Comparison of ENCODE assay signal across 28 mouse cellular contexts in the genomic region with DNA sequence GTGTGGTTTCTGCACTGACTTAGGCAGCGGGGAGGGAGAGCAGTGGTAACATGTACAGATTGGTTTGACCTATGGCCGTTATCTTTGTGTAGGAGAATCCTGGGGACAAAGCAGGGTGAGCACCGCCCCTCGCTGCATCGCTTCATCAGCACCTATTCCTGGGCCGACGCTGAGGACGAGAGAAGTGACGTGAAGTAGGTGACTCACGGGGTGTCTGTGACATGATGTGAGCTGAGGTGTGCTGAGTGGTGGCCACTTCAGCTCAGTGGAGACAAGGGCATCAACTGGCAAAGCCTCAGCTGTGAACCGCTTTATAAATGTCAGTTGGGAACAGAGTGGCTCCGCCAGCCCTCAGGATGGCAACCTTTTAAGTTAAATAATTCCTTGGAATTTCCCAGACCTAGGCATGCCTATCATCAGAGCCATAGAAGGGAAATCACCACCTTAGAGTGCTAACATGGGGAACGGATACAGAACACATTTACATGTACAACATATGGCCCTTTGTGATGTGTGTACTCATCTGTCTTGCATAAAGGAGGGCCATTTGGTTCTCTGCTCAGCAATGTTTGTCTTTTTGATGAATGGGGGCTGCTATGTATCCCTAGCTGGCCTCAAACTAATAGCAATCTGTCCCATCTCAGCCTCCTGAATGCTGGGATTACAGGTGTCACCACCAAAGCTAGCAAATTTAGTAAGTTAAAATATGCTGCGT. TPM values are rescaled to one million over a fixed set of nuclear protein-coding genes. Genes with fewer than 3 reads are reported as not detected.
DNase-seq lines count a peak whose midpoint lies in the region; ATAC-seq lines count a peak whose summit lies in the region.
"Had no signal": no experiment of that assay in that cellular context is flagged by ENCODE, and none has a peak within 500 bp of the region (broad histone marks: within the 10 kb centered on the region; RNA-seq: fewer than 3 reads in every experiment).

No protein-coding gene starts in this region.

- H3K9me3 ChIP-seq in heart, embryonic 11.5 days (replicated peaks; ENCODE audit: control insufficient read depth, low read length), result no peaks in the 10 kb centered on the region
- H3K9me3 ChIP-seq in megakaryocyte, embryonic 14.5 days, result no peaks in the 10 kb centered on the region
- no peaks in the 10 kb centered on the region for H3K9me3 ChIP-seq in forebrain, embryonic 16.5 days (ENCODE audit: control insufficient read depth, low read length)
- H3K9me3 ChIP-seq: embryonic facial prominence, embryonic 15.5 days; hindbrain, embryonic 13.5 days; kidney, embryonic 15.5 days; limb, embryonic 13.5 days; liver, embryonic 12.5 days; stomach, embryonic 15.5 days had no signal

- H3K4me3 ChIP-seq in heart, embryonic 11.5 days (ENCODE audit: low read depth, low read length), result no peak overlapping the region
- peak overlapping the region; percentile 29 for H3K4me3 ChIP-seq in megakaryocyte, embryonic 14.5 days (replicated peaks)
- H3K4me3 ChIP-seq in forebrain, embryonic 16.5 days (replicated peaks; ENCODE audit: low read length), result no peak overlapping the region
- H3K4me3 ChIP-seq: embryonic facial prominence, embryonic 15.5 days; hindbrain, embryonic 13.5 days; kidney, embryonic 15.5 days; limb, embryonic 13.5 days; liver, embryonic 12.5 days; myocyte; stomach, embryonic 15.5 days had no signal

- peaks cover 8% of the 10 kb centered on the region for H3K27me3 ChIP-seq in heart, embryonic 11.5 days (ENCODE audit: control insufficient read depth, insufficient read depth, low read length)
- no peaks in the 10 kb centered on the region for H3K27me3 ChIP-seq in megakaryocyte, embryonic 14.5 days (replicated peaks)
- 0 out of 2 replicates have a peak, but pooled peaks cover 3% of the 10 kb centered on the region for H3K27me3 ChIP-seq in forebrain, embryonic 16.5 days (replicated peaks; ENCODE audit: control insufficient read depth, insufficient read depth, low read length)
- H3K27me3 ChIP-seq: stomach, embryonic 15.5 days had no signal

- peak; percentile 57; the same call in 1 of the 2 replicates for ATAC-seq in heart, embryonic 11.5 days (replicated peaks; ENCODE audit: insufficient number of reproducible peaks, low FRiP score, low TSS enrichment)
- ATAC-seq in megakaryocyte, adult 5-6 weeks (ENCODE audit: poor library complexity, severe bottlenecking), result no peak
- ATAC-seq in forebrain, embryonic 16.5 days, result peak; percentile 38; the same call in 1 of the 2 replicates
- ATAC-seq: activated CD4-positive, CD25-positive, alpha-beta regulatory T cell, adult 4 months; liver, embryonic 12.5 days; midbrain, embryonic 16.5 days had no signal

- DNase-seq in heart, postnatal 36 days, result no peak
- no peak for DNase-seq in spleen, postnatal 4 days (ENCODE audit: low spot score in 2 of 2)
- DNase-seq in left cerebral cortex, postnatal 36 days (ENCODE audit: low spot score in 2 of 2), result no peak
- DNase-seq: adrenal gland, postnatal 14 days; cerebellum, adult 9-10 months; gastrocnemius, postnatal 10 days; kidney, adult 11 months; kidney, postnatal 36 days; layer of hippocampus, postnatal 36 days; lung, adult 2 months; right cerebral cortex, adult 18-20 months; right cerebral cortex, postnatal 4 days; thymus, postnatal 25 days had no signal

- no peaks in the 10 kb centered on the region for H3K36me3 ChIP-seq in heart, embryonic 11.5 days (ENCODE audit: control insufficient read depth, insufficient read depth, low read length)
- H3K36me3 ChIP-seq in megakaryocyte, embryonic 14.5 days (replicated peaks; ENCODE audit: low read length), result peaks cover 97% of the 10 kb centered on the region
- H3K36me3 ChIP-seq in forebrain, embryonic 16.5 days (ENCODE audit: control insufficient read depth, insufficient read depth), result no peaks in the 10 kb centered on the region
- H3K36me3 ChIP-seq: embryonic facial prominence, embryonic 15.5 days; hindbrain, embryonic 13.5 days; kidney, embryonic 15.5 days; limb, embryonic 13.5 days; liver, embryonic 12.5 days; stomach, embryonic 15.5 days had no signal

- H3K9ac ChIP-seq in heart, embryonic 11.5 days (ENCODE audit: low read depth, low read length), result no peak overlapping the region
- H3K9ac ChIP-seq in forebrain, embryonic 16.5 days (replicated peaks; ENCODE audit: low read depth, low read length), result no peak overlapping the region
- H3K9ac ChIP-seq: embryonic facial prominence, embryonic 15.5 days; hindbrain, embryonic 13.5 days; kidney, embryonic 15.5 days; limb, embryonic 13.5 days; liver, embryonic 12.5 days; stomach, embryonic 15.5 days had no signal

- peak overlapping the region; percentile 51; the same call in 1 of the 2 replicates for H3K27ac ChIP-seq in heart, embryonic 11.5 days (ENCODE audit: low read depth, low read length)
- no peak overlapping the region for H3K27ac ChIP-seq in forebrain, embryonic 16.5 days (ENCODE audit: low read length)
- H3K27ac ChIP-seq: embryonic facial prominence, embryonic 15.5 days; hindbrain, embryonic 13.5 days; kidney, embryonic 15.5 days; limb, embryonic 13.5 days; liver, embryonic 12.5 days; stomach, embryonic 15.5 days had no signal

- H3K4me2 ChIP-seq in heart, embryonic 11.5 days, result peak overlapping the region; percentile 35
- H3K4me2 ChIP-seq in forebrain, embryonic 16.5 days (ENCODE audit: low read length), result no peak overlapping the region
- H3K4me2 ChIP-seq: embryonic facial prominence, embryonic 15.5 days; hindbrain, embryonic 13.5 days; kidney, embryonic 15.5 days; limb, embryonic 13.5 days; liver, embryonic 12.5 days; stomach, embryonic 15.5 days had no signal

- peaks cover 34% of the 10 kb centered on the region for H3K4me1 ChIP-seq in heart, embryonic 11.5 days (ENCODE audit: control insufficient read depth, insufficient read depth, low read length)
- H3K4me1 ChIP-seq in megakaryocyte, embryonic 14.5 days, result peaks cover 13% of the 10 kb centered on the region; the same call in 1 of the 2 replicates
- H3K4me1 ChIP-seq in forebrain, embryonic 16.5 days (replicated peaks; ENCODE audit: control insufficient read depth, insufficient read depth, low read length), result peaks cover 18% of the 10 kb centered on the region

- 42% methylated on average over 14 of the region's 14 CpGs for WGBS in heart, embryonic 11.5 days (ENCODE audit: insufficient replicate concordance)
- WGBS in forebrain, embryonic 16.5 days, result 76% methylated on average over 14 of the region's 14 CpGs

- intact Hi-C loops in heart, postnatal 36 days (cut with DNase I), result no loop called here
- intact Hi-C loops in left cerebral cortex, postnatal 36 days (cut with DNase I), result no loop called here

RNA-seq across cellular contexts. Expression of gene Casc1, which starts 38.8 kb away (rescaled TPM):
- 0.34 and 0.42 TPM in 2 replicates for polyA plus RNA-seq in heart, embryonic 11.5 days (2014; fragmentation: Nextera tagmentation; extraction: Ambion mirVana)
- total RNA-seq in heart, postnatal 36 days (2021), result 1 to 10 TPM; 1.1 to 1.4 TPM
- polyA plus RNA-seq in megakaryocyte, embryonic 14.5 days (2012; ENCODE audit: insufficient read depth, low replicate concordance), result 0.22 and 0.50 TPM in 2 replicates
- total RNA-seq in megakaryocyte, adult 5-6 weeks (2015), result 0.52 and 1.3 TPM in 2 replicates
- 0.28 and 0.55 TPM in 2 replicates for total RNA-seq in megakaryocyte, adult 5-6 weeks (2017)
- 0.71 and 0.81 TPM in 2 replicates for polyA plus RNA-seq in forebrain, embryonic 16.5 days (2015; fragmentation: Nextera tagmentation; extraction: Ambion mirVana)
- total RNA-seq in left cerebral cortex, postnatal 36 days (2021), result 1 to 10 TPM in 1 of 2 experiments, under 1 TPM in 1; 0.89 to 1.8 TPM
- total RNA-seq: granulocyte monocyte progenitor cell, adult 5-6 weeks had no signal

RNA-seq across cellular contexts. Expression of gene Etfrf1, which starts 38.9 kb away (rescaled TPM):
- polyA plus RNA-seq in heart, embryonic 11.5 days (2014; fragmentation: Nextera tagmentation; extraction: Ambion mirVana), result 57.2 and 62.5 TPM in 2 replicates
- 100 to 1,000 TPM; 103 to 119 TPM for total RNA-seq in heart, postnatal 36 days (2021)
- polyA plus RNA-seq in megakaryocyte, embryonic 14.5 days (2012; ENCODE audit: insufficient read depth, low replicate concordance), result not detected in 2 replicates
- 28.2 and 30.7 TPM in 2 replicates for total RNA-seq in megakaryocyte, adult 5-6 weeks (2015)
- 23.4 and 24.1 TPM in 2 replicates for total RNA-seq in megakaryocyte, adult 5-6 weeks (2017)
- 24.3 and 25.9 TPM in 2 replicates for polyA plus RNA-seq in forebrain, embryonic 16.5 days (2015; fragmentation: Nextera tagmentation; extraction: Ambion mirVana)
- 10 to 100 TPM; 20.9 to 21.8 TPM for total RNA-seq in left cerebral cortex, postnatal 36 days (2021)

RNA-seq across cellular contexts. Expression of gene Lrmp, which starts 56.6 kb away (rescaled TPM):
- 3.0 and 3.5 TPM in 2 replicates for polyA plus RNA-seq in heart, embryonic 11.5 days (2014; fragmentation: Nextera tagmentation; extraction: Ambion mirVana)
- total RNA-seq in heart, postnatal 36 days (2021), result 1 to 10 TPM; 1.5 to 1.7 TPM
- 69.2 and 175 TPM in 2 replicates for polyA plus RNA-seq in megakaryocyte, embryonic 14.5 days (2012; ENCODE audit: insufficient read depth, low replicate concordance)
- total RNA-seq in megakaryocyte, adult 5-6 weeks (2015), result 41.7 and 44.5 TPM in 2 replicates
- total RNA-seq in megakaryocyte, adult 5-6 weeks (2017), result 87.5 and 92.7 TPM in 2 replicates
- polyA plus RNA-seq in forebrain, embryonic 16.5 days (2015; fragmentation: Nextera tagmentation; extraction: Ambion mirVana), result 0.35 and 0.82 TPM in 2 replicates
- 1 to 10 TPM; 2.0 to 4.3 TPM for total RNA-seq in left cerebral cortex, postnatal 36 days (2021)
- polyA plus RNA-seq: C2C12 had no signal

Comparison
In these comparisons a context has a peak if more than half of its experiments do, and no peak if none do; other contexts are left out.
1. RNA of gene Lrmp, which starts 56.6 kb away (total RNA-seq): 41.7 to 92.7 TPM in megakaryocyte, adult 5-6 weeks; 2.0 to 4.3 TPM in left cerebral cortex, postnatal 36 days and 1.5 to 1.7 TPM in heart, postnatal 36 days; every median in the first group is over 4 times any median in the second.